9 mouse cellular contexts compared by ENCODE assay signal in the genomic region with DNA sequence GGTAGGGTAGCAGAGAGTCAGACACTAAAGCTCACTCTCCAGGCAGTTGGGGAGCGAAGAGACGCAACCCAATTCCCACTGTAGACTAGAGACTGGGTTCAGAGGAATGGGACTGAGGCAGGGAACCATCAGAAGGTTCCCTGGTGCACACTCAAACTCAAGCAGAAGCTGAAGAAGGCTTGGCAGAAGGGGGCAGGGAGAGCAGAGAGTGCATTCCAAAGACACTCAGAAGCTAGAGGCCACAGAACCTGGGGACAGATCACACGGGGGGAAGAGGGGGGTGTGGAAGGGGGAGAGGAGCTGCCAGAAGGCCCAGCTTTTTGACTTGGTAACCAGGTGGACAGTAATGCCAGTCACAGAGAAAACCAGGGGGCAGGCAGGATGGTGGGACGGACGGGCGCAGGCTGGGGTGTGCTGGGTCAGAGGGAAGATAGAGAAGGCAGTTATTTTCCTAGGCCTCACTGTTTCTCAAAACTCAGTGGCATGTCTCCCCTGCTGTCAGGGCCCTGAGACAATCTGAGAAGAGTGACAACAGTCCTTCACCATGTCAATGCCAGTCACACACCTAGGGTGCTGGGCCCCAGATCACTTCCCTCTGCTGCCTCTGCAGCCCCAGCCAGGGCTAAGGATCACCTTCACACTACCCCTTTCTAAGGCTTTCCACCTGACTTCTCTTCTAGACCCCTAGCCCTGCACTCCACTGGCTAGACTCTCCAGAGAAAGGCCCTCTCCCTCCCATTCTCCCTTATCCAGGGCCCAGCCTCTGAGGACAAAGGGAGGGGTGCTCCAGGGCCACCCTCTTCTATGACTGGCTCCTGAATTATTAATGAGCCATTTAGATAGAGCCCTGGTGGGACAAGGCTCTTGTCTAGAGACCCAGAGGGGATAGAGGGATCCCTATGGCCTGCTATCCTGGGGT. TPM values are rescaled to one million over a fixed set of nuclear protein-coding genes. Genes with fewer than 3 reads are reported as not detected.
A peak's percentile ranks its signal among the peaks of the same experiment; 100 is the strongest.
DNase-seq lines count a peak whose midpoint lies in the region; ATAC-seq and TF ChIP-seq lines count a peak whose summit lies in the region.
"Had no signal": no experiment of that assay in that cellular context is flagged by ENCODE, and none has a peak within 500 bp of the region (broad histone marks: within the 10 kb centered on the region; RNA-seq: fewer than 3 reads in every experiment).

No protein-coding gene starts in this region.

- H3K27ac ChIP-seq in heart, embryonic 10.5 days: peak overlapping the region; percentile 81
- H3K27ac ChIP-seq in embryonic facial prominence, embryonic 10.5 days (replicated peaks): peak overlapping the region; percentile 91
- H3K27ac ChIP-seq in hindbrain, postnatal 0 days: peak overlapping the region; percentile 74

- H3K27me3 ChIP-seq in heart, embryonic 10.5 days (ENCODE audit: insufficient read depth, poor library complexity, severe bottlenecking): no peaks in the 10 kb centered on the region
- no peaks in the 10 kb centered on the region for H3K27me3 ChIP-seq in embryonic facial prominence, embryonic 10.5 days (replicated peaks; ENCODE audit: low read depth, poor library complexity, severe bottlenecking)
- H3K27me3 ChIP-seq in hindbrain, postnatal 0 days (ENCODE audit: insufficient read depth, low read length): no peaks in the 10 kb centered on the region

- no peak for DNase-seq in heart, embryonic 10.5 days (ENCODE audit: low spot score)
- DNase-seq in heart, adult 8-10 months (ENCODE audit: low spot score): no peak
- DNase-seq in embryonic facial prominence, embryonic 10.5 days (ENCODE audit: low spot score): no peak
- no peak for DNase-seq in hindbrain, postnatal 0 days (ENCODE audit: low spot score)
- DNase-seq in lung, postnatal 10 days: peak; percentile 50
- no peak for DNase-seq in gastrocnemius, postnatal 10 days
- DNase-seq in urinary bladder, postnatal 10 days (ENCODE audit: low spot score): no peak
- no peak for DNase-seq in kidney, postnatal 25 days
- DNase-seq: cerebellum, adult 9-10 months had no signal

- H3K9me3 ChIP-seq in heart, embryonic 10.5 days: no peaks in the 10 kb centered on the region
- peaks cover 5% of the 10 kb centered on the region; the same call in 1 of the 2 replicates for H3K9me3 ChIP-seq in embryonic facial prominence, embryonic 10.5 days
- H3K9me3 ChIP-seq in hindbrain, postnatal 0 days (ENCODE audit: low read length): no peaks in the 10 kb centered on the region

- peaks cover 58% of the 10 kb centered on the region for H3K36me3 ChIP-seq in heart, embryonic 10.5 days
- peaks cover 89% of the 10 kb centered on the region for H3K36me3 ChIP-seq in embryonic facial prominence, embryonic 10.5 days (replicated peaks)
- 0 out of 2 replicates have a peak, but pooled peaks cover 5% of the 10 kb centered on the region for H3K36me3 ChIP-seq in hindbrain, postnatal 0 days (ENCODE audit: insufficient read depth, low read length)

- peak overlapping the region; percentile 37 for H3K4me2 ChIP-seq in hindbrain, postnatal 0 days (ENCODE audit: low read depth, low read length)

- 64% methylated on average over 6 of the region's 6 CpGs for WGBS in heart, embryonic 10.5 days
- WGBS in embryonic facial prominence, embryonic 10.5 days: 69% methylated on average over 6 of the region's 6 CpGs
- 56% methylated on average over 6 of the region's 6 CpGs for WGBS in hindbrain, postnatal 0 days

- H3K4me3 ChIP-seq in heart, embryonic 10.5 days: peak overlapping the region; percentile 39
- peak overlapping the region; percentile 44 for H3K4me3 ChIP-seq in embryonic facial prominence, embryonic 10.5 days
- no peak overlapping the region for H3K4me3 ChIP-seq in hindbrain, postnatal 0 days (ENCODE audit: low read length)

- ATAC-seq in hindbrain, postnatal 0 days: peak; percentile 61

- no peak for TF ChIP-seq CTCF in hindbrain, postnatal 0 days (IDR thresholded peaks at IDR 0.05; ENCODE audit: low read depth)

- peaks cover 92% of the 10 kb centered on the region for H3K4me1 ChIP-seq in heart, embryonic 10.5 days
- H3K4me1 ChIP-seq in embryonic facial prominence, embryonic 10.5 days: peaks cover 96% of the 10 kb centered on the region
- H3K4me1 ChIP-seq in hindbrain, postnatal 0 days (ENCODE audit: insufficient read depth, low read length): peaks cover 39% of the 10 kb centered on the region

- H3K9ac ChIP-seq in hindbrain, postnatal 0 days (replicated peaks; ENCODE audit: low read length): no peak overlapping the region

RNA-seq across cellular contexts. Expression of a gene that starts 15.3 kb away (rescaled TPM):
- 43.8 and 59.3 TPM in 2 replicates for polyA plus RNA-seq in heart, embryonic 10.5 days (2016; fragmentation: Nextera tagmentation; extraction: Ambion mirVana)
- 1 to 10 TPM; 3.6 to 6.8 (median 4.6) TPM for total RNA-seq in heart, adult 8-10 months (2022)
- polyA plus RNA-seq in embryonic facial prominence, embryonic 10.5 days (2016; fragmentation: Nextera tagmentation; extraction: Ambion mirVana): 88.2 and 95.5 TPM in 2 replicates
- total RNA-seq in hindbrain, postnatal 0 days (2014; rRNA removed): 178 and 196 TPM in 2 replicates
- 39.2 and 44.4 TPM in 2 replicates for polyA plus RNA-seq in hindbrain, postnatal 0 days (2015; fragmentation: Nextera tagmentation; extraction: Ambion mirVana)
- 10 to 100 TPM; 15.9 to 21.0 TPM for total RNA-seq in gastrocnemius, postnatal 10 days (2021)
